Mouse (Mus musculus) large intestine, adult 2 months (tissue): ENCODE results near the gene Pth1r. TPM values are rescaled to one million over a fixed set of nuclear protein-coding genes. Genes with fewer than 3 reads are reported as not detected.
A peak's percentile ranks its signal among the peaks of the same experiment; 100 is the strongest.
"Not testable (repeated sequence)": the region's sequence is repeated elsewhere in the genome, so short reads cannot be mapped to it uniquely, and the experiment has no call there.

Experiments
- DNase-seq: peaks from one replicate; pipeline ENCODE4 v3.0.0-alpha.2; 2012; ENCODE audit warnings: low read depth, low spot score
- WGBS: fragments of 180-500 bp; shearing (Covaris S2); methylation state at CpG from one replicate; pipeline ENCODE4 v1.1.7; 2018; 5-methylcytosine and 5-hydroxymethylcytosine counted together
- polyA plus RNA-seq: library from polyadenylated mRNA; depleted of rRNA; stranded (reverse); fragments of >200 nt; gene quantifications from 2 replicates; pipeline ENCODE4 v1.2.3, GENCODE M21; 2012; rRNA removed

Gene Pth1r
- polyA plus RNA-seq, 1 experiment = 7.9 TPM

GRCm38 (mm10) chr9:110687061-110687460 is 59.9 kb downstream of the Pth1r start:
- 74% methylated on average over 5 of the region's 5 CpGs for WGBS
- no peak for DNase-seq

DNA sequence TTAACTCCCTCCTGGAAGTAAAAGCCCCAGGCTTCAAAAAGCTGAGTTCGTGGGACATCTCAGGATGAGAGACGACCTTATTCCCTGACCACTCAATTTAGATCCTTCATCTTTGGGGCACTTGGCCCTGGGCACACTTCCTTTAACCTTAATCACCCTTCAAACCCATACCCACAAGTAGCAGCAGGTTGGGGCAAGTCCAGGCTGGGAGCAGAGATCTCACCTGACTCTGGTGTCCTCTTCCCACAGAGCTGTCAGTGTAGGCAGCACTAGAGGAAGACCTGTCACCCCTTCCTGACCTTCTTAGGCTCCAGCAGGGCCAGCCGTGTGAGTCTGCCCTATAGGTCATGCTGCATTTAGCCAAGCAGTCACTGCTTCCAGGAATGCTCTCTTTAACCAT is 60.5 kb downstream of the Pth1r start:
- 75% methylated on average over 3 of the region's 3 CpGs for whole genome bisulfite sequencing
- no peak for DNase-seq

GRCm38 (mm10) chr9:110685591-110685990 is 61.4 kb downstream of the Pth1r start:
- peak; percentile 75 for DNase-seq
- WGBS = 29% methylated on average over 5 of the region's 5 CpGs

- WGBS = 42% methylated on average over 8 of the region's 8 CpGs
- no peak for DNase-seq
Measured at GRCm38 (mm10) chr9:110685187-110685586, 61.8 kb downstream of the Pth1r start.

DNA sequence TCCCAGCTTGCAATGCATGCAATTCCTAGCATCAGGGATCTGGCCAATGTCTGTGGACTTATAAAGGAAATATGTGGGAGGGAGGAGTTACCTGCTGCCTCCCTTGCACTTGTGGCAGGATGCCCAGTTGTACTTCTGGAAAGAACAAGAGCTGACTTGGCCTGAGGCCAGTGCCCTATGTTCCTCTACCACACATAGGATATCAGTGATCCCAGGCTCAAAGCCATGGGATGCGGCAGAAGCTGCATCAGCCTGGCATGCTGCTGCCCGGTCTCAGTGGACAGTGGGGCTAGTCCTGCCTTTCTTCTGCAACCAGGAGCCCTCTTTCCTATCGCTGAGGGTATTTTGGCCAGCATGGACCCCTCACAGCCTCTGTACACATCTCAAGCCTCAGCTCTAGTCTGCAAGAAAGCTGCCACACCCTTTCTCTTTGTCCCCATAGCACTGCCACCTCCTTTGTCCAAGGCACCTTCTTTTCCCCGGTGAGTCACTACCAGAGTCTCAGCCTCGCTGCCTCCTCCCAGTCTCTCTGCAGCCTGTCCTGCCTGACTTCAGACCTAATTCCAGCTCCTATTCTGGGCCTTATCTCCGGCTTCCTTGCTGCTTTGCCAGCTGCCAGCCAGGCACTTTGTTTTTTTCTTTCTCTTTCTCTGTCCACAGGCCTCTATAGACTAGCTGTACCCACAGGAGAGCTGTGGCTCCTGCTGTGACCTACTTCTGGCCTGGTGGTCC is 62.7 kb downstream of the Pth1r start:
- DNase-seq = peak; percentile 94
- 24% methylated on average over 6 of the region's 6 CpGs for WGBS

GRCm38 (mm10) chr9:110683574-110684099 is 63.3 kb downstream of the Pth1r start:
- WGBS = 26% methylated on average over 4 of the region's 4 CpGs
- DNase-seq = no peak

- DNase-seq = not testable (repeated sequence)
- WGBS = 70% methylated on average over 3 of the region's 3 CpGs
Measured at GRCm38 (mm10) chr9:110682697-110683096, 64.2 kb downstream of the Pth1r start.

DNA sequence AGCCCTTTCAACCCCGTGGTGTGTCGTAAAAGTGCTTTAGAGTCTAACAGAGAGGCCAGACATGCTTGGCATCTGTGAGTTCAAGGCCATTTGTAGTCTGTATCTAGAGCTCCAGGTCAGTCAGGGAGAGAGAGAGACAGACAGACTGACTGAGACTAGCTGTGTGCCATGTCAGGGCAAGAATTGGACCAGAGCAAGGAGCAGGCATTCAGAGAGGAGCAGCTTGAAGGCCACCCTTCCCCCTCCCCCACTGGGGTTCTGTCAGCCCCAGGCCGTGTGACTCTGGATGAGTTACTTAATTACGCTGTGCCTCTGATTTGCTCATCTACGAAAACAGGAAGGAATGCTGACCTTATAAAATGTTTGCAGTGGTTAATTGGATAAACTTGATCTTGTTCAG is 64.7 kb downstream of the Pth1r start:
- DNase-seq = no peak

DNA sequence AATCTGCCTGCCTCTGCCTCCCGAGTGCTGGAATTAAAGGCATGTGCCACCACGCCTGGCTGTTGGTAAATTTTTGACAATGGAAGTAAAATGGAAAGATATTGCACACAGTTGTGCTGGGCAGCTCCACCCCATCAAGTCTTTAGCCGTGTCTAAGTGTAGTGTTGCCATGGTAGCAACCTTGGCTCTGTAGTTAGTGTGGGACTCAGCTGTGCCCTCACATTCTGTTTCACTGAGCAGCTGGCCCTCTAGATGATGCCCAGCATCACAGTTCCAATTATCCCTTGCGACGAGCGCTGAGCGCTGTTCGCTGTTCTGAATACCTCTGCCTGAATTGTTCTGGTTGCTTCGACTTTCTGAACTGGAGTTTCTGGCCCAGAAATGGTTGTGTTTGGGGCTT is 65.1 kb downstream of the Pth1r start:
- DNase-seq = no peak
- WGBS = 61% methylated on average over 9 of the region's 9 CpGs

More for the DNA sequence above, 64.7 kb downstream of the Pth1r start:
- 38% methylated on average over 5 of the region's 5 CpGs for WGBS

- 85% methylated on average over 7 of the region's 7 CpGs for WGBS
- DNase-seq = no peak
Measured at GRCm38 (mm10) chr9:110680736-110681507, 66.0 kb downstream of the Pth1r start.

DNA sequence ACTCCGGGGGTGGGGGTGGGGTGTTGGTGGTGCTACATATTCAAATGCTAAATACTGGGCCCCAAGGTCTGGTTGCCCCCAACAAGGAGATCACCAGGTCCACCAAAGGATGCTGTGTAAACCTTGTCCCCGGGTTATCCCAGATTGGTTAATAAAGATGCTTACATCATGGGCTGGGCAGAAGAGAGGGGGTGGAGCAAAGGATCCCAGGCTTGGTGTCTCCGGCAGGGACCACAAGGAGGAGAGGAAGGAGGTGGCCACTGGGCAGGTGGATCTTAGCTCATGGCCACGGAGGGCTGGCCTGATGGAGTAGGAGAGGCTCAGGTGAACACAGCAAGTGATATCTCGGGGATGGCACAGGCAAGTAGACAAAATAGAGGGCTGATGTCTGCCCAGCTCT is 68.1 kb downstream of the Pth1r start:
- 76% methylated on average over 5 of the region's 5 CpGs for WGBS
- no peak for DNase-seq

- no peak for DNase-seq
- 65% methylated on average over 8 of the region's 8 CpGs for WGBS
Measured at GRCm38 (mm10) chr9:110676492-110676911, 70.4 kb downstream of the Pth1r start.

DNA sequence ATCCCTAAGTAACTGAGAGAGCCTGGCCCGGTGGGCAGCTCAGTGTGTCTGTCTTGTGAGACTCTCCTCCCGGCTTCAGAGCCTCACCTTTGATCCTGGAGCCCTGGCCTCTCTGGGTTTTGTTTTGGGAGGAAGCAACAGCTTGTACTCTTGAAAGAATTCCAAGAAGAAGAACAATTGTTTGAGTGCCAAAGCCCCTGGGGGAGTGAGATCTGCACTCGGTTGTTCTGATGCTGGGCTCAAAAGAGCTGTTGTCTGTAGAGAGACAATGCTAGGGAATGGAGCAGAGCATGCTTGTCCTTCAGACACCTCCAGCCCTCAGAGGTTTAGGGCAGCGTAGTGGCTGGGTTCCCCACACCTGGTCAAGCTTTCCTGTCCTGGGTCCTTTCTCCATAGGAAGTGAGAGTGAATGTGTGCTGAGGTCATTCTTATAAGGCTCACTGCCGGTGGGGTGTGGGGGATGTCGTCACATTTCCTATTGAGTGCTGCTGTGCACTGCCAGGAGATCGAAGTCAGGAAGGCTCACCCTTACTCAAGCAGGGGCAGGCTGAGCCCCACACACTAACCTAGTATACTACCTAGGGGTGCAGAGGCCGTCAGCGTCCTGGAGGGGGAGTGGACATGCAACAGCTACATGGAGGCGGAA is 73.7 kb downstream of the Pth1r start:
- DNase-seq = no peak
- 62% methylated on average over 10 of the region's 10 CpGs for WGBS

DNA sequence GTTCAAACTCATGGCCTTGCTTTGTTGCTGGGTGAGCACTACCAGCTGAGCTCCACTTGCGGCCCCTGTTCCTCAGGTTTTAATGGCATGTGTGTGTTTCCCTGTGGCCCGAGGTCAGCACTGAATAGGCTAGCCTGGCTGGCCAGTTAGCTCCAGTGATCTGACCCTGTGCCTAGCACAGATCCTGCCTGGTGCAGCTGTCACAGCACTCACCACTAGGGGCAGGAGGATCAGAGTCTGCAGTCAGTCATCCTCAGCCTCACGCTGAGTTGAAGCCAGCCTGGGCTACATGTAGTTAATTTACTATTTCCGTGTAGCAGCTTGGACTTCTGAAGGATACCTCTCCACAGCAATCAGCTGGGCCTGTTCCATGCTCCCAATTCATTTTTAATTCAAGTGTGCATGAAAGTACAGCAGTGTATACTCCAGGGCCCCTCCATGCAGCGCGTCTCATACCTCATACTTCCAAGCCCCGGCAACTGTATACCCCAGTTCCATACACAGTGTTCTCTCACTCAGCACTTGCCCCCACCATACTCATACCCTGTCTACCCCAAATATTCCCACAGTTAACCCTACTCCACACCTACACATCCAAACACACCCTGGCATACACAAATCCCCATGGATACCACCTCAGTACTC is 74.4 kb downstream of the Pth1r start:
- no peak for DNase-seq
- 64% methylated on average over 7 of the region's 7 CpGs for WGBS

Other genes starting within 250 kb of the Pth1r start
- gene Setd2, start 214.5 kb downstream of the Pth1r start, polyA plus RNA-seq = 28.3 and 33.9 TPM in 2 replicates
- gene Nradd, start 122.7 kb downstream of the Pth1r start, polyA plus RNA-seq = 4.9 and 5.7 TPM in 2 replicates
- gene Nbeal2, start 93.0 kb downstream of the Pth1r start, polyA plus RNA-seq = 19.3 and 25.2 TPM in 2 replicates
- gene Ccdc12, start 90.6 kb downstream of the Pth1r start, polyA plus RNA-seq = 128 and 129 TPM in 2 replicates
- gene Myl3, start 5.3 kb downstream of the Pth1r start, polyA plus RNA-seq = 0.17 TPM in 1 of 2 replicates, not detected in the other
- gene Prss42, start 51.0 kb upstream of the Pth1r start, polyA plus RNA-seq = not detected in 2 replicates
- gene Prss44, start 66.8 kb upstream of the Pth1r start, polyA plus RNA-seq = not detected in 2 replicates
- gene Prss43, start 79.5 kb upstream of the Pth1r start, polyA plus RNA-seq = not detected in 2 replicates
- not detected in 2 replicates for gene Prss45, start 87.4 kb upstream of the Pth1r start, polyA plus RNA-seq
- not detected in 2 replicates for gene Prss46, start 97.4 kb upstream of the Pth1r start, polyA plus RNA-seq
- gene Prss50, start 110.8 kb upstream of the Pth1r start, polyA plus RNA-seq = not detected in 2 replicates
- 7.7 and 19.7 TPM in 2 replicates for gene Als2cl, start 132.7 kb upstream of the Pth1r start, polyA plus RNA-seq
- 0.26 and 0.37 TPM in 2 replicates for gene Tmie, start 133.0 kb upstream of the Pth1r start, polyA plus RNA-seq
- gene Fam240a, start 169.7 kb upstream of the Pth1r start, polyA plus RNA-seq = not detected in 2 replicates
- gene Tdgf1, start 199.0 kb upstream of the Pth1r start, polyA plus RNA-seq = not detected in 2 replicates
- gene Lrrc2, start 204.4 kb upstream of the Pth1r start, polyA plus RNA-seq = 0.02 and 0.07 TPM in 2 replicates
- gene Rtp3, start 243.4 kb upstream of the Pth1r start, polyA plus RNA-seq = 0.98 and 1.8 TPM in 2 replicates